Mouse (Mus musculus) embryo, embryonic 10.5 days (tissue): ENCODE measurements around the gene Clic5.
"Not testable (repeated sequence)": the region's sequence is repeated elsewhere in the genome, so short reads cannot be mapped to it uniquely, and the experiment has no call there.

Source experiments
- DNase-seq: peaks from one replicate; pipeline ENCODE4 v3.0.0-alpha.2; 2015; ENCODE audit warnings: low spot score

Gene Clic5

GRCm38 (mm10) chr17:44188042-44188768, at the start of gene Clic5:
Gene Clic5, plus strand, starts transcription at chr17:44188584.
- peak; percentile 62 for DNase-seq

GRCm38 (mm10) chr17:44145806-44146205, 42.6 kb upstream of the Clic5 start:
- DNase-seq: no peak

GRCm38 (mm10) chr17:44148109-44148846, 40.1 kb upstream of the Clic5 start:
- DNase-seq: no peak

GRCm38 (mm10) chr17:44151130-44151529, 37.3 kb upstream of the Clic5 start:
- DNase-seq: peak; percentile 48

- DNase-seq: no peak
Measured at GRCm38 (mm10) chr17:44151889-44152288, 36.5 kb upstream of the Clic5 start.

GRCm38 (mm10) chr17:44153871-44154270, 34.5 kb upstream of the Clic5 start:
- no peak for DNase-seq

- no peak for DNase-seq
Measured at GRCm38 (mm10) chr17:44155204-44155603, 33.2 kb upstream of the Clic5 start.

GRCm38 (mm10) chr17:44158186-44158585, 30.2 kb upstream of the Clic5 start:
- no peak for DNase-seq

- DNase-seq: no peak
Measured at GRCm38 (mm10) chr17:44160449-44160848, 27.9 kb upstream of the Clic5 start.

- no peak for DNase-seq
Measured at GRCm38 (mm10) chr17:44162514-44162913, 25.9 kb upstream of the Clic5 start.

- DNase-seq: no peak
Measured at GRCm38 (mm10) chr17:44162935-44163334, 25.4 kb upstream of the Clic5 start.

GRCm38 (mm10) chr17:44165730-44166347, 22.5 kb upstream of the Clic5 start:
- no peak for DNase-seq

GRCm38 (mm10) chr17:44169676-44170075, 18.7 kb upstream of the Clic5 start:
- DNase-seq: no peak

GRCm38 (mm10) chr17:44170316-44170715, 18.1 kb upstream of the Clic5 start:
- no peak for DNase-seq

- no peak for DNase-seq
Measured at GRCm38 (mm10) chr17:44171930-44172329, 16.5 kb upstream of the Clic5 start.

GRCm38 (mm10) chr17:44173341-44173740, 15.0 kb upstream of the Clic5 start:
- DNase-seq: no peak

- DNase-seq: no peak
Measured at GRCm38 (mm10) chr17:44177291-44177690, 11.1 kb upstream of the Clic5 start.

- DNase-seq: no peak
Measured at GRCm38 (mm10) chr17:44181346-44181745, 7.0 kb upstream of the Clic5 start.

- no peak for DNase-seq
Measured at GRCm38 (mm10) chr17:44186871-44187270, 1.5 kb upstream of the Clic5 start.

- not testable (repeated sequence) for DNase-seq
Measured at GRCm38 (mm10) chr17:44187537-44187936, 847 bp upstream of the Clic5 start.

- peak; percentile 18 for DNase-seq
Measured at GRCm38 (mm10) chr17:44188769-44189145, 373 bp downstream of the Clic5 start.

GRCm38 (mm10) chr17:44189696-44190095, 1.3 kb downstream of the Clic5 start:
- DNase-seq: peak; percentile 42

GRCm38 (mm10) chr17:44190246-44190645, 1.9 kb downstream of the Clic5 start:
- no peak for DNase-seq
